Mouse (Mus musculus) intestine, embryonic 14.5 days (tissue): ENCODE results near the gene BC004004. TPM values are rescaled to one million over a fixed set of nuclear protein-coding genes. Genes with fewer than 3 reads are reported as not detected.
"Not testable (repeated sequence)": the region's sequence is repeated elsewhere in the genome, so short reads cannot be mapped to it uniquely, and the experiment has no call there.

Source experiments
- ATAC-seq: fragments of 200-750 bp; cut with Nextera tagmentation; replicated peaks from 2 replicates; pipeline ENCODE4 v1.8.0; 2017; ENCODE audit warnings: low read depth, moderate number of reproducible peaks, moderate TSS enrichment, moderate library complexity; ENCODE audit not compliant: low FRiP score, low TSS enrichment
- DNase-seq: peaks from one replicate; pipeline ENCODE4 v3.0.0-alpha.2; 2018; ENCODE audit warnings: low spot score
- H3K27ac ChIP-seq: fragments of 300-500 bp; sonication (generic); 2 replicates; pipeline ENCODE4 v1.5.1; 2014; ENCODE audit warnings: low read depth, mild to moderate bottlenecking, control low read depth
- H3K27me3 ChIP-seq: fragments of 300-500 bp; sonication (generic); replicated peaks from 2 replicates; pipeline ENCODE4 v1.6.1; 2014; ENCODE audit warnings: low read length, control low read depth; ENCODE audit not compliant: control insufficient read depth, insufficient read depth
- H3K36me3 ChIP-seq: fragments of 300-500 bp; sonication (generic); 2 replicates; pipeline ENCODE4 v1.6.1; 2014; ENCODE audit warnings: low read length, control low read depth; ENCODE audit not compliant: control insufficient read depth, insufficient read depth
- H3K4me1 ChIP-seq: fragments of 300-500 bp; sonication (generic); replicated peaks from 2 replicates; pipeline ENCODE4 v1.6.1; 2014; ENCODE audit warnings: low read length, control low read depth, mixed read lengths; ENCODE audit not compliant: control insufficient read depth, insufficient read depth
- H3K4me2 ChIP-seq: fragments of 300-500 bp; sonication (generic); 2 replicates; pipeline ENCODE4 v1.6.1; 2014; ENCODE audit warnings: low read length
- H3K4me3 ChIP-seq: fragments of 300-500 bp; sonication (generic); 2 replicates; pipeline ENCODE4 v1.5.1; 2014; ENCODE audit warnings: low read depth, low read length, control low read depth, mixed read lengths
- H3K9ac ChIP-seq: fragments of 300-500 bp; sonication (generic); 2 replicates; pipeline ENCODE4 v1.6.1; 2014; ENCODE audit warnings: mild to moderate bottlenecking, low read length
- H3K9me3 ChIP-seq: fragments of 300-500 bp; sonication (generic); 2 replicates; pipeline ENCODE4 v1.6.1; 2016; ENCODE audit warnings: low read length, control low read depth; ENCODE audit not compliant: control insufficient read depth
- WGBS: fragments of 180-500 bp; shearing (Covaris S2); extraction: QIAGEN DNeasy Blood & Tissue Kit; methylation state at CpG from one replicate; pipeline ENCODE4 v1.1.7; 2014; 5-methylcytosine and 5-hydroxymethylcytosine counted together
- polyA plus RNA-seq: library from polyadenylated mRNA; unstranded; fragments of >200 nt; fragmentation: Nextera tagmentation; extraction: Ambion mirVana; gene quantifications from 2 replicates; pipeline ENCODE4 v1.2.1, GENCODE M21; 2014

The BC004004 gene
- polyA plus RNA-seq, 1 experiment from 2014 or later: 77.4 TPM

- no peak overlapping the region for H3K4me2 ChIP-seq
- H3K4me1 ChIP-seq: 0 out of 2 replicates have a peak, but pooled peaks cover 8% of the 10 kb centered on the region
- no peaks in the 10 kb centered on the region for H3K27me3 ChIP-seq
- H3K9ac ChIP-seq: no peak overlapping the region
- no peak overlapping the region for H3K27ac ChIP-seq
- no peak for DNase-seq
- peaks cover 15% of the 10 kb centered on the region for H3K36me3 ChIP-seq
- H3K9me3 ChIP-seq: no peaks in the 10 kb centered on the region
- H3K4me3 ChIP-seq: no peak overlapping the region
- 0 out of 2 replicates have a peak, but pooled peaks have one; percentile 9 for ATAC-seq
- 32% methylated on average over 7 of the region's 7 CpGs for whole genome bisulfite sequencing
Observed at GRCm38 (mm10) chr17:29245725-29246124, 22.9 kb upstream of the BC004004 start.

- Histone ChIP-seq H3K9ac (no peak overlapping the region), H3K27me3 (no peaks in the 10 kb centered on the region), H3K27ac (no peak overlapping the region), H3K4me3 (no peak overlapping the region), H3K4me1 (0 out of 2 replicates have a peak, but pooled peaks cover 8% of the 10 kb centered on the region), H3K9me3 (no peaks in the 10 kb centered on the region), H3K4me2 (no peak overlapping the region), H3K36me3 (peaks cover 24% of the 10 kb centered on the region)
- DNase-seq (peak; percentile 73), ATAC-seq (peak; percentile 63)
- WGBS: 24% methylated on average over 5 of the region's 5 CpGs
Observed at GRCm38 (mm10) chr17:29246602-29247001, 22.0 kb upstream of the BC004004 start.

GRCm38 (mm10) chr17:29247881-29248280 lies 20.7 kb upstream of the BC004004 start:
- Histone ChIP-seq H3K4me3 (no peak overlapping the region), H3K4me2 (no peak overlapping the region), H3K27me3 (no peaks in the 10 kb centered on the region), H3K27ac (no peak overlapping the region), H3K4me1 (0 out of 2 replicates have a peak, but pooled peaks cover 8% of the 10 kb centered on the region), H3K9ac (no peak overlapping the region), H3K36me3 (peaks cover 37% of the 10 kb centered on the region), H3K9me3 (no peaks in the 10 kb centered on the region)
- no peak for ATAC-seq
- WGBS: 69% methylated on average over 13 of the region's 13 CpGs
- no peak for DNase-seq

GRCm38 (mm10) chr17:29249512-29249911 lies 19.1 kb upstream of the BC004004 start:
- Histone ChIP-seq H3K9ac (no peak overlapping the region), H3K4me3 (no peak overlapping the region), H3K4me2 (no peak overlapping the region), H3K36me3 (peaks cover 45% of the 10 kb centered on the region), H3K27ac (no peak overlapping the region), H3K27me3 (no peaks in the 10 kb centered on the region), H3K4me1 (0 out of 2 replicates have a peak, but pooled peaks cover 8% of the 10 kb centered on the region), H3K9me3 (no peaks in the 10 kb centered on the region)
- ATAC-seq (no peak), DNase-seq (no peak)
- WGBS: 64% methylated on average over 9 of the region's 9 CpGs

GRCm38 (mm10) chr17:29251006-29251405 lies 17.6 kb upstream of the BC004004 start:
- not testable (repeated sequence) for H3K27ac ChIP-seq, H3K4me3 ChIP-seq, H3K9me3 ChIP-seq, H3K27me3 ChIP-seq, H3K9ac ChIP-seq, H3K4me1 ChIP-seq, H3K4me2 ChIP-seq, DNase-seq, ATAC-seq
- H3K36me3 ChIP-seq: peaks cover 50% of the 10 kb centered on the region
- WGBS: 83% methylated on average over 14 of the region's 14 CpGs

- no peaks in the 10 kb centered on the region for H3K27me3 ChIP-seq
- H3K4me1 ChIP-seq: no peaks in the 10 kb centered on the region
- H3K9ac ChIP-seq: no peak overlapping the region
- no peak overlapping the region for H3K4me2 ChIP-seq
- H3K36me3 ChIP-seq: peaks cover 53% of the 10 kb centered on the region
- H3K9me3 ChIP-seq: no peaks in the 10 kb centered on the region
- no peak for DNase-seq
- 76% methylated on average over 15 of the region's 15 CpGs for WGBS
- H3K4me3 ChIP-seq: no peak overlapping the region
- H3K27ac ChIP-seq: no peak overlapping the region
- ATAC-seq: no peak
Observed at GRCm38 (mm10) chr17:29251608-29252390, 16.8 kb upstream of the BC004004 start.

GRCm38 (mm10) chr17:29253236-29253635 lies 15.4 kb upstream of the BC004004 start:
- Histone ChIP-seq H3K9ac (no peak overlapping the region), H3K36me3 (peaks cover 67% of the 10 kb centered on the region), H3K4me1 (no peaks in the 10 kb centered on the region), H3K27ac (no peak overlapping the region), H3K9me3 (no peaks in the 10 kb centered on the region), H3K4me2 (no peak overlapping the region), H3K4me3 (no peak overlapping the region), H3K27me3 (no peaks in the 10 kb centered on the region)
- ATAC-seq (no peak), DNase-seq (no peak)
- WGBS: 83% methylated on average over 2 of the region's 2 CpGs

- no peaks in the 10 kb centered on the region for H3K4me1 ChIP-seq
- no peak for ATAC-seq
- 69% methylated on average over 9 of the region's 9 CpGs for WGBS
- H3K36me3 ChIP-seq: peaks cover 72% of the 10 kb centered on the region
- no peaks in the 10 kb centered on the region for H3K9me3 ChIP-seq
- no peaks in the 10 kb centered on the region for H3K27me3 ChIP-seq
- H3K4me2 ChIP-seq: no peak overlapping the region
- no peak overlapping the region for H3K27ac ChIP-seq
- no peak overlapping the region for H3K4me3 ChIP-seq
- DNase-seq: no peak
- H3K9ac ChIP-seq: no peak overlapping the region
Observed at GRCm38 (mm10) chr17:29253684-29254083, 14.9 kb upstream of the BC004004 start.

- not testable (repeated sequence) for H3K4me3 ChIP-seq, H3K27ac ChIP-seq, H3K9ac ChIP-seq, H3K4me1 ChIP-seq, H3K4me2 ChIP-seq, H3K9me3 ChIP-seq, ATAC-seq, DNase-seq, H3K27me3 ChIP-seq
- H3K36me3 ChIP-seq: peaks cover 71% of the 10 kb centered on the region
- WGBS: 93% methylated on average over 6 of the region's 6 CpGs
Observed at GRCm38 (mm10) chr17:29254784-29255183, 13.8 kb upstream of the BC004004 start.
